Mouse (Mus musculus): ENCODE measurements around the gene Ivd.

Ivd gene

DNA sequence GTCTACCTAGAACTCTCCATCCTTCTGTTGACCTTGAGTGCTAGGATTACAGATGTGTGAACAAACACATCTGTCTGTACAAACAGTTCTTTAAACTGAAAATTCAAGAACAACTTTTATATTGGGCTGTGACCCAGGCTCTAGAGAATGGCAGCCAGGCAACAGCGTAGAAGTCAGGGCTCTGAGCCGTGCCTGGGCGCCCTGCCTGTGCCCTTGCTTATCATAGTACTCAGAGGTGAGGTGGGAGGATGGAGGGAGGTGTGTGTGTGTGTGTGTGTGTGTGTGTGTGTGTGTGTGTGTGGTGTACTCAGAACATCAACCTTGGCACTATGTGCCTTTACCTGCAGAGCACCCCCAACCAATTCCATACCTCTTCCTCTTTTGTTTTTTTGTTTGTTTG, 46.0 kb downstream of the Ivd start:
- DNase-seq (ENCODE audit: low spot score in 2 of 2) = no peak

DNA sequence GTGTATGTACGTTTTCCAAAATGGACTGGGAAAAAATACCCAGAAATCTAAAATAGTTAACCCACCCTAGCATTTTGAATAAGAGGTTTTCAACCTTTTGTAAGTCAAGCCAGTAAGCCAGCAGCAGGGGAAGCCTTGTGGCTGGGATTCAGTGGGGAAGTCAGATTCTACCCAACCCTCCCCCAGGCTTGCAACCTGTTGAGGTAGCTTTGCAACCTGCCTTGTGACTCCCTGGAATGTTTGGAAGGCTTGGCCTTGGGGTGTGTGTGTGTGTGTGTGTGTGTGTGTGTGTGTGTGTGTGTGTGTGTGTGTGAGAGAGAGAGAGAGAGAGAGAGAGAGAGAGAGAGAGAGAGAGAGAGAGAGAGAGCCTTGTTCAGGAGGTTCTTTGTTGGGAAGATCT, 47.4 kb downstream of the Ivd start:
- no peak for DNase-seq (ENCODE audit: low spot score in 2 of 2)

- no peak for DNase-seq (ENCODE audit: low spot score in 2 of 2)
Measured at GRCm38 (mm10) chr2:118910605-118911278, 49.0 kb downstream of the Ivd start.

DNA sequence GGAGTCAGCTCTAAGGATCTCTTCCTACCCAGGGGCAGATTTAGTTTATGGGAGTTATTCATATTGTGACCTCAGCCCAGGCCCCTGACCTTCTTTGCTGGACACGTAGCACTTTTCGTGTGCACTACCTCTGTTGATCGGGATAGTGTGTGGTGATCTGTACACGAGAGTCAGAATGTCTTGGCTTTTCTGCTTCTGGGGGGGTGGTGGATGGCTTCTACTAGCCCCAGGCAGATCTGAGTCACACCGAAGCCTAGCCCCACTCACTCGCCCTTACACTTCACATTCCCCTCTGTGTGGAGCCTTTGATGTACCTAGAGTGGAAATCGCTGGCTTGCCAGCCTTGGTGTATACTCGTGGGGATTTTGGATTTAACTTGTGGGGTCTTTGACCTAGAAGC, 51.0 kb downstream of the Ivd start:
- no peak for DNase-seq (ENCODE audit: low spot score in 2 of 2)

DNA sequence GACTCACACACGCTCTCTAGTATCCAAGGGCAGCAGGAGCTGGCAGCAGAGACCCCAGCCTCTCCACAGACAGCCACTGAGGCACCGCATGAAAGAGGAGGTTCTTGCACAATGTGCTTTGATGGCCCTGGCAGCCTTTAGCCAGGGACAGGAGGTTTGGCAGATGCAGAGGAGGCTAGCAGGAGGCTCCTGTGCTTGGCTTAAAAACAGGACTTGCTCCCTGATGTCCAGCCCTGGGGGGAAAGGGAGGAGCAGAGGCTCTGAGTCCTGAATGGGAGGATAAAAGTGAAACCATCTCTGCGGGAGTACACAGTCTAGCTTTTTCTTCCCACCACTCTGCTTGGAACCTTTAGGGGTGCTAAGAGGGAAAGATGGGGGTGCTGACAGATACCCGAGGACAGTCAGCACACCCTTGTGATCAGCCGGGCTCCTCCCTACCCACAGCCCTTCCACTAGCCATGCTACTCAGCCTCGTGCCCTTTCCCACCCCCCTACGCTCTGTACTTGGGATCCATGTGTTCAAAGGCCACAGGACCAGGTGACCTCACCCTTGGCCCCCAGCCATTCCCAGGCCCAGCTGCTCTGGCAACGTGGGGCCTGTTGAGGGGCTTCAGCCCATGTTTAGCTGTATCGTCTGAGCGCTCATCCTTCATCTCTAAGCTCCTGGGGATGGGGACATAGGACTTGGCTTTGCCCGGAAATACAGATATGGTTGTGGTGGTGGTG, 52.0 kb downstream of the Ivd start:
- no peak for DNase-seq (ENCODE audit: low spot score in 2 of 2)

DNA sequence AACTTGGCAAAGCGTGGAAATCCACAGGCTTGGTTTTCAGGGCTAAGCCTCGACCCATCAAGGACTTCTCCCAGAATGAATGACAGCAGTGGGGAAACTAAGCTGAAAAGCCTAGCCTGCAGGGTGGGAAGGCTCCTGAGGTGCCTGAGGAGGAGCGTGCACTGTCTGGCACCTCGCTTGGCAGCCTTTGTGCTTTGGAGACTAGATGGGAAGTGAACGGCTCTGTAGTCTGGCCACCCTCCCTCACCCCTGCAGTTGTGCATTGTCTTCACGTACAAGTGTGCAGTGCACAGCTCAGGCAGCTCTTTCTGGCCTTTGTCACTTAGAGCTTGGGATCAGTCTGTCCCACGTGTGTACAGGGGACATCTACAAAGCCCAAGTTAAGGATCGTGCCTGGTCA, 52.9 kb downstream of the Ivd start:
- no peak for DNase-seq (ENCODE audit: low spot score in 2 of 2)

GRCm38 (mm10) chr2:118916436-118916835, 54.7 kb downstream of the Ivd start:
- DNase-seq (ENCODE audit: low spot score in 2 of 2) = no peak

GRCm38 (mm10) chr2:118918543-118918942, 56.8 kb downstream of the Ivd start:
- no peak for DNase-seq (ENCODE audit: low spot score in 2 of 2)

- DNase-seq (ENCODE audit: low spot score in 2 of 2) = no peak
Measured at GRCm38 (mm10) chr2:118920428-118920827, 58.7 kb downstream of the Ivd start.

DNA sequence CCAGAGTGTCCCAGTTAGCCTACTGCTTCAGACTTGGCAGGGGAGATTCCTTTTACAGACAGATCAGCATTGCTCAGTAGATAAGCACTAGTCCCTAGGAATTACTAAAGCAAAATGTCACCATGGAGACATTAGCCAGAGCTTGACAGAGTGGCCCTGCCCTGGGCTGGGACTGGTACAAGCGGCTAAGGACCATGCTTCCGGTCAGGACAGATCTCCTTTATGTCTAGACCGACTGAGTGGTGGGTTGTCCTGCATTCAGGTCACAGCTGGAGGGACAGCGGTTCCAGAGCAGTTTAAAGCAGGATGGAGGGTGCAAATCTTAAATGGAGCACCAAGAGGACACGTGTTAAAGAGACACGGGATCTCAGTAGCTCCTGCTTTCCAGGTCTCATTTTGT, 64.2 kb downstream of the Ivd start:
- DNase-seq (ENCODE audit: low spot score in 2 of 2) = no peak

DNA sequence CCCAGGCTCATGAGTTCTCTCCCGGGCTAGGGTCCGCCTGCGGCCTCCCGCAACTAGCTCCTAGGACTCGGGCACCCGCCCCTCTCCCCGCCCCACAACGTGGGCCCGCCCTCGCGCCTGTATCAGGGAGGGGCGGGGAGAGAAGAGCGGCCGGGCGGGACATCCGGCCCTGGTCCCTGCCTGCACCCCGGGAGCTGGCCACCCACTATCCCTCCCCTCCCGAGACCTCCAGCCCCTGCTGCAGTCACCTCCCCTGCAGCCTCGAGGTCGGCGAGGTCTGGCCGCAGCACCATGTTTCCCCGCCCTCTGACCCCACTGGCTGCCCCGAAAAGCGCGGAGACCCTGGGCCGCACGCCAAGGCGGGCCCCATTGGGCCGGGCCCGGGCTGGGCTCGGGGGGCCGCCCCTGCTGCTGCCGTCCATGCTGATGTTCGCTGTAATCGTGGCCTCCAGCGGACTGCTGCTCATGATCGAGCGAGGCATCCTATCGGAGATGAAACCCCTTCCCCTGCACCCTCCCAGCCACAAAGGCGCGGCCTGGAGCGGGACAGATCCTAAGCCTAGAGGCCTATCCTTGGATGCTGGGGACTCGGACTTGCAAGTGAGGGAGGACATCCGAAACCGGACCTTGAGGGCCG, 64.7 kb downstream of the Ivd start, which contains the start of gene Chst14:
Gene Chst14, plus strand, starts transcription at position 136 of the 637 bp plus-strand sequence.
- peak; percentile 34 to 59 for DNase-seq (ENCODE audit: low spot score in 2 of 2)

DNA sequence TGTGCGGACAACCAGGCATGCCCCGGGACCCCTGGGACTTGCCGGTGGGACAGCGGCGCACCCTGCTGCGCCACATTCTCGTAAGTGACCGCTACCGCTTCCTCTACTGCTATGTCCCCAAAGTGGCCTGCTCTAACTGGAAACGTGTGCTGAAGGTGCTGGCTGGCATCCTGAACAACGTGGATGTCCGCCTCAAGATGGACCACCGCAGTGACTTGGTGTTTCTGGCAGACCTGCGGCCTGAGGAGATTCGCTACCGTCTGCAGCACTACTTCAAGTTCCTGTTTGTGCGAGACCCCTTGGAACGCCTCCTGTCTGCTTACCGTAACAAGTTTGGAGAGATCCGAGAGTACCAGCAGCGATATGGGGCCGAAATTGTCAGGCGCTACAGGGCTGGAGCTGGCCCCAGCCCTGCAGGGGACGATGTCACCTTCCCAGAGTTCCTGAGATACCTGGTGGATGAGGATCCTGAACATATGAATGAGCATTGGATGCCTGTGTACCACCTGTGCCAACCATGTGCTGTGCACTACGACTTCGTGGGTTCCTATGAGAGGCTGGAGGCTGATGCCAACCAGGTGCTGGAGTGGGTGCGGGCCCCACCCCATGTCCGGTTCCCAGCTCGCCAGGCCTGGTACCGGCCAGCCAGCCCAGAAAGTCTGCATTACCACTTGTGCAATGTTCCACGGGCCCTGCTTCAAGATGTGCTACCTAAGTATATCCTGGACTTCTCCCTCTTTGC, 65.4 kb downstream of the Ivd start:
- DNase-seq (ENCODE audit: low spot score in 2 of 2) = no peak

Data from thymus, postnatal 10 days (tissue).